Mouse (Mus musculus): ENCODE measurements around the gene Ctnnd2.

GRCm38 (mm10) chr15:30272326-30272725 is 99.9 kb downstream of the Ctnnd2 start:
- TF ChIP-seq GATA1 (IDR thresholded peaks at IDR 0.05; ENCODE audit: borderline replicate concordance, low read length) (no peak), FLI1 (IDR thresholded peaks at IDR 0.05; ENCODE audit: low read length) (no peak)
